Mouse (Mus musculus) liver, embryonic 14.5 days (tissue): ENCODE results near the gene Nme6.

Experiments used
- CTCF ChIP-seq: IDR thresholded peaks from 2 replicates; pipeline ENCODE4 v1.5.1; 2016; ENCODE audit warnings: antibody characterized with exemption, low read depth, control low read depth
- EP300 ChIP-seq: IDR thresholded peaks from 2 replicates; pipeline ENCODE4 v1.6.1; 2016; ENCODE audit warnings: antibody characterized with exemption, low read depth

GRCm38 (mm10) chr9:109825739-109826138, 6.8 kb upstream of the Nme6 start:
- TF ChIP-seq EP300: peak; percentile 69
- TF ChIP-seq CTCF: no peak
